In genomic region chr12:81630915-81631660, GRCm38 (mm10) we compare ENCODE assay signal across 7 mouse cellular contexts. TPM values are rescaled to one million over a fixed set of nuclear protein-coding genes. Genes with fewer than 3 reads are reported as not detected.
DNase-seq lines count a peak whose midpoint lies in the region; ATAC-seq lines count a peak whose summit lies in the region.

Ttc9 (plus strand) TSS chr12:81631249.

- peak within 1 kb of the TSS; percentile 80 for H3K4me2 ChIP-seq in forebrain, embryonic 15.5 days (replicated peaks)
- H3K4me2 ChIP-seq in hindbrain, embryonic 13.5 days: peak within 1 kb of the TSS; percentile 69
- peak within 1 kb of the TSS; percentile 94 for H3K4me2 ChIP-seq in stomach, embryonic 15.5 days

- peaks cover 29% of the 10 kb centered on the region for H3K4me1 ChIP-seq in forebrain, embryonic 15.5 days
- peaks cover 28% of the 10 kb centered on the region for H3K4me1 ChIP-seq in hindbrain, embryonic 13.5 days (replicated peaks)
- H3K4me1 ChIP-seq in stomach, embryonic 15.5 days: peaks cover 8% of the 10 kb centered on the region

- WGBS in forebrain, embryonic 15.5 days: under 1% methylated on average over 82 of the region's 82 CpGs
- under 1% methylated on average over 78 of the region's 82 CpGs for WGBS in hindbrain, embryonic 13.5 days
- WGBS in stomach, embryonic 15.5 days: under 1% methylated on average over 76 of the region's 82 CpGs

- H3K9me3 ChIP-seq in forebrain, embryonic 15.5 days: no peaks in the 10 kb centered on the region
- H3K9me3 ChIP-seq in hindbrain, embryonic 13.5 days: no peaks in the 10 kb centered on the region
- H3K9me3 ChIP-seq in stomach, embryonic 15.5 days: no peaks in the 10 kb centered on the region

- ATAC-seq in forebrain, embryonic 15.5 days (replicated peaks): peak; percentile 82
- peak; percentile 85 for ATAC-seq in hindbrain, embryonic 13.5 days (ENCODE audit: low FRiP score)
- ATAC-seq in stomach, embryonic 15.5 days (ENCODE audit: insufficient read depth, low FRiP score, low read depth): peak; percentile 67

- H3K36me3 ChIP-seq in forebrain, embryonic 15.5 days: no peaks in the 10 kb centered on the region
- no peaks in the 10 kb centered on the region for H3K36me3 ChIP-seq in hindbrain, embryonic 13.5 days
- H3K36me3 ChIP-seq in stomach, embryonic 15.5 days: no peaks in the 10 kb centered on the region

- peak within 1 kb of the TSS; percentile 96 for H3K27ac ChIP-seq in forebrain, embryonic 15.5 days (replicated peaks)
- H3K27ac ChIP-seq in hindbrain, embryonic 13.5 days: peak within 1 kb of the TSS; percentile 96
- peak within 1 kb of the TSS; percentile 87 for H3K27ac ChIP-seq in stomach, embryonic 15.5 days

- DNase-seq in adrenal gland, adult 18-20 months (ENCODE audit: low spot score in 2 of 2): peak; percentile 26 to 35
- peak; percentile 73 for DNase-seq in cerebellum, adult 11-12 months
- DNase-seq in left cerebral cortex, postnatal 14 days (ENCODE audit: low spot score in 2 of 2): peak; percentile 49 to 57
- DNase-seq in mesoderm, embryonic 11.5 days (ENCODE audit: low read depth, low spot score): peak; percentile 66

- intact Hi-C loops in left cerebral cortex, postnatal 14 days (cut with DNase I): no loop called here

- H3K27me3 ChIP-seq in forebrain, embryonic 15.5 days: no peaks in the 10 kb centered on the region
- H3K27me3 ChIP-seq in hindbrain, embryonic 13.5 days: peaks cover 8% of the 10 kb centered on the region; the same call in 1 of the 2 replicates
- H3K27me3 ChIP-seq in stomach, embryonic 15.5 days (replicated peaks): peaks cover 40% of the 10 kb centered on the region

- H3K4me3 ChIP-seq in forebrain, embryonic 15.5 days: peak within 1 kb of the TSS; percentile 72
- peak within 1 kb of the TSS; percentile 73 for H3K4me3 ChIP-seq in hindbrain, embryonic 13.5 days
- peak within 1 kb of the TSS; percentile 63 for H3K4me3 ChIP-seq in stomach, embryonic 15.5 days (replicated peaks)

- H3K9ac ChIP-seq in forebrain, embryonic 15.5 days (replicated peaks): peak within 1 kb of the TSS; percentile 80
- H3K9ac ChIP-seq in hindbrain, embryonic 13.5 days: peak within 1 kb of the TSS; percentile 91
- peak within 1 kb of the TSS; percentile 32 for H3K9ac ChIP-seq in stomach, embryonic 15.5 days

RNA-seq across cellular contexts. Expression of gene Ttc9, which starts in this region (rescaled TPM):
- total RNA-seq in adrenal gland, adult 18-20 months (2021): 1 to 10 TPM; 3.5 to 4.1 TPM
- 17.5 and 18.7 TPM in 2 replicates for polyA plus RNA-seq in forebrain, embryonic 15.5 days (2015; fragmentation: Nextera tagmentation; extraction: Ambion mirVana)
- 8.7 and 9.6 TPM in 2 replicates for polyA plus RNA-seq in hindbrain, embryonic 13.5 days (2015; fragmentation: Nextera tagmentation; extraction: Ambion mirVana)
- 10 to 100 TPM; 61.2 to 63.2 TPM for total RNA-seq in left cerebral cortex, postnatal 14 days (2021)
- polyA plus RNA-seq in stomach, embryonic 15.5 days (2015; fragmentation: Nextera tagmentation; extraction: Ambion mirVana): 6.6 and 6.8 TPM in 2 replicates

Comparison
In these comparisons a context has a peak if more than half of its experiments do, and no peak if none do; other contexts are left out.
1. Peak in every context shown above with its lines: DNase-seq, ATAC-seq, H3K4me3 ChIP-seq and H3K27ac ChIP-seq.
2. RNA of gene Ttc9 (total RNA-seq): 61.2 to 63.2 TPM in left cerebral cortex, postnatal 14 days; 3.5 to 4.1 TPM in adrenal gland, adult 18-20 months; every median in the first group is over 10 times any median in the second.
3. H3K9ac ChIP-seq: peak in every context shown above with its lines; median percentile 91 in hindbrain, embryonic 13.5 days; 80 in forebrain, embryonic 15.5 days; 32 in stomach, embryonic 15.5 days.